Mouse (Mus musculus) mouse trophoblast stem cell (cell line): ENCODE results near the gene D630003M21Rik.

Experiments used
- in situ Hi-C, 2 experiments: fragments of 300-500 bp; cut with MseI, MboI; formaldehyde crosslinking; loops; 2 replicates in 1 of 2; 3 replicates in 1 of 2; pipeline ENCODE4 v1.15.1; 2025

D630003M21Rik gene

DNA sequence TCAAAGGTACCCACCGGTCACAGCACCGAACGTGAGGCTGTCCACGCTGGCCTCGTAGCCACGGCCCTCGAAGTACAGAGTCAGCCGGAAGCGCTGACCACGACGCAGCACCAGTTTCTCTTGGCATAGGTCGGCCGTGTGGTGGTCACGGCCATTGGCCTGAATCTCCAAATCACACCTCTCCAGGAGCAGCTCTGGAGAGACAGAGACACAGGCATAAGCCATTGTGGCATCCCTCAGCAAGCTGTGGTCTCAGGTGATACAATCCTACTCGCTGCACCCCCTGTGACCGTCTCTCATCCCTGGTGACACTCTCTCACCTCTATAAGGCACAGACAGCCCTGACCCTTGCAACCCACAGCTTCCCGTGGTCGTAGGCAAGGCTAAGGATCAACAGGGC lies 86.0 kb downstream of the D630003M21Rik start:
- in situ Hi-C loops: no loop called here

DNA sequence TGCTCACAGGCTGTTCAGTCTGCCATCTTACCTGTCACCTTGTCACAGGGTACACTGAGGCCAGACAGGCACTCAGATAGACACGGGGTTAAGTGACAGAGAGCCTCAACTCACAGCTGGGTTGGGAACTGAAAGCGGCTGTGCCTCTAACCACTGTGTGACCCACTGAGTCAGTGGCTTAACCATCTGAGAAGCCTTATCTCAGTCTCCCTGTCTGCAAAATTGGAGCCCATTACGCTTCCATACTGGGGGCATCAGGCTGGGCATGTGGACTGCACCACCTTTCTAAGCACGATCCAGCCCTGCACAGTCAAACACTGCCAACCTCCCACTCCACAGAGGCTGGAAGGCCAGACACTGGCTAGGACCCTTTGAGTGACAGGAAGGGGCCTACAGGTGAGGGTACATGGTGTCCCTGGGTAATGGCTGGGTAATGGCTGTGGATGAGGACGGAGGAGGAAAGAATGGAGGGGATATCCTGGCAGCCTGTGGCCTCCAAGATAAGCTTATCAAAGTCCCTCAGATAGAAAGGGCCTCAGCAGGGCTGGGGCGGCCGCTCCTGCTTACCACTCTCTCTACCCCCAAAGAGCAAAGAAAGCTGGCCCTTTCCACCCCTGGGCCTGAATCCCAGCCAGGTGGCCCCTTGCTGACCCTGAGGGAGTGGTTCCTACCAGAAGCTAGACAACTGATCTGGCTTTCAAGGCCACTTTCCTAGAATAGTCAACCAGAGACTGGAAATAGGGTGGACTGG lies 87.2 kb downstream of the D630003M21Rik start:
- in situ Hi-C loops: no loop called here

GRCm38 (mm10) chr2:158141271-158141670 lies 87.8 kb downstream of the D630003M21Rik start:
- in situ Hi-C loops: no loop called here

DNA sequence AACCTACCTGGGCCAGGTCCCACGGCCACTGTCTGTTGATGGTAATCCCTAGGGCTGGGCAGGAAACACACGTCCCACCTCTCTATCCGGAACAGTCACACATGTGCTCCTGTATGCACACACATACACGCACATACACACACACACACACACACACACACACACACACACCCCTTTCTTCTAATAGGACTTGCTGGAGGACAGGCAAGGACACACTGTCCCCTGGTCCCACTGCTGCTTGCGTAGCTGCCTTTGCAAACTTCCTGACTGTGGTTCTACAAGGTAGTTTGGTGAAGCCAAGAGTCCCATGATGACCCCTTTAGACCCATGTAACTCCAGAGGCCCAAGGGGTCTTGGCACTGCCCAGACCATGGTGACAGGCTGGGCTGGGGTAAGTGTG lies 88.4 kb downstream of the D630003M21Rik start:
- in situ Hi-C loops: no loop called here

- in situ Hi-C loops: no loop called here
These were observed 89.4 kb downstream of the D630003M21Rik start for GRCm38 (mm10) chr2:158139628-158140027.

GRCm38 (mm10) chr2:158138778-158139177 lies 90.2 kb downstream of the D630003M21Rik start:
- in situ Hi-C loops: no loop called here

GRCm38 (mm10) chr2:158137771-158138170 lies 91.3 kb downstream of the D630003M21Rik start:
- in situ Hi-C loops: no loop called here

GRCm38 (mm10) chr2:158136205-158136604 lies 92.8 kb downstream of the D630003M21Rik start:
- in situ Hi-C loops: no loop called here

- in situ Hi-C loops: no loop called here
These were observed 96.0 kb downstream of the D630003M21Rik start for GRCm38 (mm10) chr2:158133050-158133449.
